Mouse (Mus musculus) common myeloid progenitor, adult 5-6 weeks (primary cell): ENCODE results near the gene Atp8a2. TPM values are rescaled to one million over a fixed set of nuclear protein-coding genes. Genes with fewer than 3 reads are reported as not detected.
"Not testable (repeated sequence)": the region's sequence is repeated elsewhere in the genome, so short reads cannot be mapped to it uniquely, and the experiment has no call there.

Experiments used
- ATAC-seq: replicated peaks from 2 replicates; pipeline ENCODE4 v1.8.0; 2016; ENCODE audit warnings: low read depth, mild to moderate bottlenecking, moderate TSS enrichment, inconsistent platforms; ENCODE audit not compliant: poor library complexity, severe bottlenecking
- total RNA-seq: library from RNA; stranded (forward); fragments of 200-1000, 187-1606 nt; gene quantifications from 2 replicates; pipeline ENCODE4 v1.2.3, GENCODE M21; 2017

Atp8a2 gene
- total RNA-seq, 1 experiment from 2014 or later = 2.4 TPM

DNA sequence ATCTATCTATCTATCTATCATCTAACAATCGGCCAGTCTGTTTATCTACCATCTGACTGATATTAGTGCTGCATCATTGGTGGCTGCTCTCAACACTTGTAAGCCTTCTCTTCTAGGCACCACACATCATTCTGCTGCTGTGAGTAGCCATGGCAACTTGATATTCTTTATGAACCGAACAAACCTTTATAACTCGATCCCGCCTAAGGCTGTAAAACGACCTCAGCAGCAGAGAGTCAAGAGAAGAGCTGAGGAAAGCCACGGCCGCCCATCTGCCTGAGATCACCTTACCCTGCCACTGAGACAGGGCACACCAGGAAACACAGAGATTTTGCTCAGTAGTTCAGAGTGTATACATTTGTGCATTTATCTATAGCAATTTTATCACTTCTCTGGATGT, 329.2 kb downstream of the Atp8a2 start:
- ATAC-seq = no peak

- ATAC-seq = no peak
Measured at GRCm38 (mm10) chr14:59866001-59866400, 331.0 kb downstream of the Atp8a2 start.

DNA sequence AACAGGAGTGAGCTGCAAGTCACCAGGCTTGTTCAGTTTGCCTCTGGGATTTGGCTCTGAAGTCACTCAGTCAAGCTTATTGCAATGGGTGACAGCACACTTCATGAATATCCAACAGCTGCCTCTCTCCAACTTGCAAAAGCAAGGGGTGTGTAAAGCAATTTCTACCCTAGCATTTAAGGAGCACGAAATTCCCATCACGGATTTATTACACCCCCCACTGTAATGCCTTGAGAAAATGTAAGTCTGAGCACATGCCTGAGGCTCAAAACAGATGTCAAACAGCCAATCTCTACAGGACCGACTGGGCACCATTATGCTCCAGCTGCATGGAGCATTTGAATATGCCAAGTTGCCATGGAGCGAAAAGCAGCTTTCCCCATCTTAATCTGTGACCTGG, 334.6 kb downstream of the Atp8a2 start:
- ATAC-seq = no peak

GRCm38 (mm10) chr14:59859830-59860229, 337.1 kb downstream of the Atp8a2 start:
- ATAC-seq = no peak

DNA sequence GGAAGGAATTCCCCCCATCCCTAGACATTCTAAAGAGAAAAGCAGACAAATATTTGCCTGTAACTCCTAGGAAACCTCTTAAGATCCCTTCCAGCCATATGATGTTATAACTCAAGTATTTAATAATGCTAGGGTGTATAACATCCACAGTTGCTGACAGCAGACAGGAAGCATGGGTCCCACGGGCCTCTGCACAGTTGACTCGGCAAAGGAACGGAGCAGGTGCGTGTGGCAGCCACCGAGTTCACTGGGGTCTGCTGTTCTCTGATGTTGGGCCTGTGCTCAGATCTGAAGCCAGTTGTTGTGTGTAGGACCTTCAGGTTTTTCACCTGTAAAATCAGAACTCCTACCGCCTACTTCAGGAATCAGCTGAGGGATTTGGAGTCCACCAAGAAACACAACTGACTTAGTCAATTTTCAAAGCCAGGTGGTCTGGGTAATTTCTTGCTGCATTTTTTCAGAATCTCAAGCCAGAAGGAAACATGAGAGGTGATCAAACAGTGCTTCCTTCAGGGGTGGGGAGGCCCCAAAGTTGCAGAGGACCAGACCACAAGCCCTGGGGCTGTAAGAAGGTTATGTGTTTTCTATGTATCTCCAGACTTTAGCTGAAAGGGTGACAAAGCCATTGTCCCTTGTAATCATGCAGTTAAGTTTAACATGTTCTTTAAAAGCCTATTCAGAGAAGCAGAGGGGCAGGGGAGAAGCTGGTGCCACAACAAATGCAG, 338.3 kb downstream of the Atp8a2 start:
- ATAC-seq = no peak

- no peak for ATAC-seq
Measured at GRCm38 (mm10) chr14:59853139-59853538, 343.8 kb downstream of the Atp8a2 start.

GRCm38 (mm10) chr14:59846609-59847375, 350.2 kb downstream of the Atp8a2 start:
- ATAC-seq = no peak

GRCm38 (mm10) chr14:59843264-59843942, 353.6 kb downstream of the Atp8a2 start:
- no peak for ATAC-seq

DNA sequence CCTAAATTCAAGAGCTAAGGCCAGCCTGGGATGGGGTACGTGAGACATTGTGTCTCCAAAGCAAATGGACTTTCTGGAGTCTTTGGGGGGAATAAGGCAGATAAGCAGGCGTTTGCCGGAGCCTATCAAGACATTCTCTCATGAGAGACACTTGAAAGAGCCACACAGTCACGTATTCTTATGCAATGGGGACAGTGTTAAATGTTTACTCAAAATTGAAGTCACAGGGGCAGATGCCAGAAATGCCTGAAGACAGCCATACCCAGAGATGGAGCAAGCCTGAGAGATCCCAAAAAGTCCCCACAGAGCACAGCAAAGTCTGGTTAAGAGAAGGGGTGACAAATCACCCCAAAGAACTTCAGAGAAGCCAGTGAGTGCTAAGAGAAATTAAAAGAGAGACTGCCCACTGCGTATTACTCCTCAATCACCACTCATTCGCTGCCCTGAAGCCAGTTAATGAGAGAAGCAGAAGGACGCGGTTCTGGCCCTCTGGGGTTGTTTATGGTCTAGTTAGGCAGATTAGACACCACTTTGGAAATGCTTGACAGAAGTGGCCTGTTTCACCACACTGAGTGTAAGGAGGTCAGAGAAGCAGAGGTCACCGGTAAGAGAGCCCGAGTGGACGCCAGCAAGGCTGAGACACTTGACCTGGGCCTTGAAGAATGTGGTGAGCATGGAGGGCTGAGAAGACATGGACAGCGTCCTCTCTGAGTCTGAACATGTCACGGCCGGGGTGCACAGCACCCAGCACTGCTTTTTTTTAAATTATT, 356.8 kb downstream of the Atp8a2 start:
- no peak for ATAC-seq

GRCm38 (mm10) chr14:59838446-59839259, 358.3 kb downstream of the Atp8a2 start:
- ATAC-seq = not testable (repeated sequence)

DNA sequence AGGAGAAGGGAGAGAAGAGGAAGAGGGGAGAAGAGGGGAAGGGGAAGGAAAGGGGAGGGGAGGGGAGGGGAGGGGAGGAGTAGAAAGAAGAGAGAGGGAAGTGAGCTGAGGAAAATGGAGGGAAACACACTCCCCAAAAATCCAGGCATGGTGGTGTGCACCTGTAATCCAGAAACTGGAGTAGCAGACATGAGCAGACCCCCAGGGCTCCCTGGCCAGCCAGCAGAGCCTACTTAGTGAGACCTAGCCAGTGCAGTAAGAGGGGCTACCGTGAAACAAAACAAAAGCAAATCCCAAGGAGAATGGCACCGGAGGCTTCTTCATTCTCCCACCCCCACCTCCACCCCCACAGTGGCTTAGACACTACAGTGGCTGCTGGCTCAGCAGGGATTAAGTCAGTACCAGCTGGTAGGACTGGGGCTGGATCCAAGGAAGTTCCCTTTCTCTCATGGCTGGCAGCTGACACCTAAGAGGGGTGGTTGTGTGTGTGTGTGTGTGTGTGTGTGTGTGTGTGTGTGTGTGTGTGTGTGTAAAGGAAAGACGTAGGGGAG, 359.2 kb downstream of the Atp8a2 start:
- ATAC-seq = not testable (repeated sequence)

DNA sequence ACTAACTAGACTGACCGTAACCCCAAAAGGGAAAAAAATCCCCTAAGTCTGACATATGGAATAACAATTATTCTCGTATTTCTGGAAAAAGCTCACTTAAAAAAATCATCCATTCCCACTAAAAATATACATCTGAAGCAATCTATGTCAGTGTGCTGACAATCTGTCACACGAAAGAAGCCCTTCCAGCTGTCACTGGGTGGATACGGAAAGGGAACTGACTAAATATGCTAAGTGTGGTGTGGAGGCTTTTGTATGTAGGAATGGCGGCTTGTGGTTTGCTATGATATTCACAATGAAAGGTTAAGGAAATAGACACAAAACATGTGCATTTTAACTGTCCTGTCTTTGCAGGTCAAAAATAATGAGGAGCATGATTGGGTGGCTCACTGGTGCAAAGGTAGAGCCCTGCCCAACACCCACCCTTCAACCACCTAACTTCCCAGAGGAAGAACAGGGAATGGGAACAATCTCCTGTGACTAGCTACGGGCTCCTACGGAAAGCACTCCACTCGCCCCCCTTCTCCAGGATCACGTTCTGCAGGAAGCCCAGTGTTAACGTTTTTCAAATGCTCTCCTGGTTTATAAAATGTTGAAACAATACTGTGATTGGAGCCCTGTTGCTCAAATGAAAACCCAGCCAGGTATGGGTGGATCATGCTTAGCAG, 360.0 kb downstream of the Atp8a2 start:
- no peak for ATAC-seq

DNA sequence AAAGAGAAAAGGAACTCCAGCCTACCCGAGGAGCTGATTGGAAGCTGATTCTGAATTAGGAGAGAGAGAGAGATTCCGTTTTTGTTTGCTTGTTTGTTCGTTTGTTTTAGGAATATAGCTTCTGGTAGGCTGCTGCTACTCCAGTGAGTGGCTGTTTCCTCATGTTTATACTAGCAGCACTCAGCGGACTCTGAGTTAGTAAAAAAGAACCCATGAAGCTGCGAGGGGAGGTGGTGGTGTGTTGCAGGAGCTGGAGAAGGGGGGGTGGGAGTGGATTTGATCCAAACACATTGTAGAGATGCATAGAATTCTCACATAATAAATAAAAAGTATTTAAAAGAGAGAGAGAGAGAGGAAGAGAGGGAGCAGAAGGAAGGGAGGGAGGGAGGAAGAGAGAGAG, 367.4 kb downstream of the Atp8a2 start:
- no peak for ATAC-seq

DNA sequence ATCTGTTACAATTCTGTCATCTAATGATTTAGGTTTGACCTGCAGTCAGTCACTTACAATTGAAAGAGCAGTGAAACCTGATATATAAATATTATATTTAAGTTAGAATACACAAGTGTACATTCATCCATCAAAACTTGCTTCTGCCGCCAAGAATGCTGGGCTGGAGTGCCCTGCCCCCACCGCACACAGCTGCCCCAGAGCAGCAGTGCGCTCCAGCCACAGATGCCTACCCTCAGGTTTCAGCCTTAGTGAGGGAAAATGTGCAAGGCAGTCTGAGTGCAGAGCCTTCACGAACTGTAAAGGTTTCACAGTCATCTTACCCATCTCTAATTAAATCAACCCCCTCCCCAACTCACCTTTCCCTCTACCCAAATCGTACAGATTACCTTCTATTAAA, 369.6 kb downstream of the Atp8a2 start:
- no peak for ATAC-seq

- no peak for ATAC-seq
Measured at GRCm38 (mm10) chr14:59820115-59820419, 376.9 kb downstream of the Atp8a2 start.

- no peak for ATAC-seq
Measured at GRCm38 (mm10) chr14:59819215-59820114, 377.5 kb downstream of the Atp8a2 start.

DNA sequence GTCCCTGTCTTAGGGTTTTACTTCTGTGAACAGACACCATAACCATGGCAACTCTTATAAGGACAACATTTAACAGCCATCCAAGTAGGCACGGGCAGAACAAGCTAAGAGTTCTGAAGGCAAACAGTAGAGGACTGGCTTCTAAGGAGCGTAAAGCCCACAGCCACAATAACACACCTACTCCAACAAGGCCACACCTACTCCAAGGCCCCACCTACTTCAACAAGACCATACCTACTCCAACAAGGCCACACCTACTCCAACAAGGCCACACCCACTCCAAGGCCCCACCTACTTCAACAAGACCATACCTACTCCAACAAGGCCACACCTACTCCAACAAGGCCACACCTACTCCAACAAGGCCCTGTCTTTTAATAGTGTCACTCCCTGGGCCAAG, 386.7 kb downstream of the Atp8a2 start:
- ATAC-seq = not testable (repeated sequence)

GRCm38 (mm10) chr14:59809790-59810189, 387.2 kb downstream of the Atp8a2 start:
- ATAC-seq = no peak
